Mouse (Mus musculus) heart, embryonic 10.5 days (tissue): ENCODE results near the gene Gm12695. TPM values are rescaled to one million over a fixed set of nuclear protein-coding genes. Genes with fewer than 3 reads are reported as not detected.

Source experiments
- DNase-seq: peaks from one replicate; pipeline ENCODE4 v3.0.0-alpha.2; 2017; ENCODE audit warnings: low spot score
- H3K27ac ChIP-seq: fragments of 300-500 bp; sonication (generic); 2 replicates; pipeline ENCODE4 v1.5.1; 2016; ENCODE audit warnings: mild to moderate bottlenecking
- H3K27me3 ChIP-seq: fragments of 300-500 bp; sonication (generic); 2 replicates; pipeline ENCODE4 v1.6.1; 2016; ENCODE audit warnings: mild to moderate bottlenecking; ENCODE audit not compliant: poor library complexity, insufficient read depth, severe bottlenecking
- H3K36me3 ChIP-seq: fragments of 300-500 bp; sonication (generic); 2 replicates; pipeline ENCODE4 v1.6.1; 2016; ENCODE audit warnings: mild to moderate bottlenecking, moderate library complexity
- H3K4me1 ChIP-seq: fragments of 300-500 bp; sonication (generic); 2 replicates; pipeline ENCODE4 v1.6.1; 2016; ENCODE audit warnings: mild to moderate bottlenecking
- H3K4me3 ChIP-seq: fragments of 300-500 bp; sonication (generic); 2 replicates; pipeline ENCODE4 v1.5.1; 2016; ENCODE audit warnings: mild to moderate bottlenecking, moderate library complexity
- H3K9me3 ChIP-seq: fragments of 300-500 bp; sonication (generic); 2 replicates; pipeline ENCODE4 v1.6.1; 2016; ENCODE audit warnings: mild to moderate bottlenecking, moderate library complexity
- WGBS: fragments of 180-500 bp; shearing (Covaris S2); methylation state at CpG from one replicate; pipeline ENCODE4 v1.1.7; 2016; 5-methylcytosine and 5-hydroxymethylcytosine counted together
- polyA plus RNA-seq: library from polyadenylated mRNA; unstranded; fragments of >200 nt; fragmentation: Nextera tagmentation; extraction: Ambion mirVana; gene quantifications from 2 replicates; pipeline ENCODE4 v1.2.1, GENCODE M21; 2016

The Gm12695 gene
- polyA plus RNA-seq, 1 experiment from 2014 or later, result not detected

DNA sequence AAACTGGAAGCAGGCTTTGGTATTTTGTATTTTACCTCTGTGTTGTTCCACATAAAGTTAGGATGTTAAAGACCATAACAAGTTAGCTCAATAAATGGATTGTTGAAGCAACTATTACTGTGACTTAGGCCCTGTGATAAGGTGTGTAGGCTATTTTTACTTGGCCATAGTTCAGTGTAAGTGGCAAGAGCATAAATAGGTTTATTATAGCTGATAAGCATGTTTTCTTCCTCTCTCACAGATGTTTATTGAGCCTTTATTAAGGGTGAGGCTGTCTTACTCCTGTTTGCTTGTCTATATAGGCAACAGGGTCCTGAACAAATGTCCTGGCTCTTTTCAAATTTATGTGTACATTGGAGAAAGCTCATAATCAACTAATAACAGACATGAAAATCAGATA, 104.0 kb downstream of the Gm12695 start:
- no peak for DNase-seq
- Histone ChIP-seq H3K4me1 (no peaks in the 10 kb centered on the region), H3K4me3 (no peak overlapping the region), H3K27me3 (no peaks in the 10 kb centered on the region), H3K36me3 (no peaks in the 10 kb centered on the region), H3K27ac (no peak overlapping the region), H3K9me3 (no peaks in the 10 kb centered on the region)

DNA sequence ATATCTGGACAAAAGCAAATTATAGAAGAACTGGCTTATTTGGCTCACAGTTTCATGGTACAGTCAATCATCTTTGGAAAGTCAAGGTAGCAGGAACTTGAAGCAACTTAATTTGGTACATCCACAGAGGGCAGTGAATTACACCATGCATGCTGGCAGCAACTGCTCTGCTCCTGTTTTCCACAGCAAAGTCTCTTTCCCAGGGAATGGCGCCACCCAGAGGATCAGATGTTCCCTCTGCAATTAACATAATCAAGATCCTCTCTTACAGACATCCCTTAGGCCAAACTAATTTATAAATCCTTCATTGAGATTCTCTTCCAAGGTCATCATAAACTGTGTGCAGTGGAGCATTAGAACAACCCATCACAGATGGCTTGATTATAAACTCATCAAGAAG, 104.8 kb downstream of the Gm12695 start:
- WGBS, result 26% methylated on average over 1 of the region's 1 CpGs

More for the DNA sequence above, 104.8 kb downstream of the Gm12695 start:
- DNase-seq, result no peak
- H3K36me3 ChIP-seq, result no peaks in the 10 kb centered on the region
- H3K9me3 ChIP-seq, result no peaks in the 10 kb centered on the region
- H3K4me3 ChIP-seq, result no peak overlapping the region
- no peaks in the 10 kb centered on the region for H3K27me3 ChIP-seq
- no peak overlapping the region for H3K27ac ChIP-seq
- H3K4me1 ChIP-seq, result no peaks in the 10 kb centered on the region

Other genes with a start within 250 kb of the Gm12695 start
- 4.0 and 4.3 TPM in 2 replicates for gene Cyp2j6, start 231.5 kb downstream of the Gm12695 start, polyA plus RNA-seq
- 0.30 and 0.65 TPM in 2 replicates for gene Cyp2j9, start 193.6 kb downstream of the Gm12695 start, polyA plus RNA-seq
- not detected in 2 replicates for gene Cyp2j5, start 121.0 kb downstream of the Gm12695 start, polyA plus RNA-seq